Mouse (Mus musculus): ENCODE results near the gene Sephs1. TPM values are rescaled to one million over a fixed set of nuclear protein-coding genes. Genes with fewer than 3 reads are reported as not detected.

Sephs1 gene
- polyA plus RNA-seq, 1 experiment = 15.7 TPM

DNA sequence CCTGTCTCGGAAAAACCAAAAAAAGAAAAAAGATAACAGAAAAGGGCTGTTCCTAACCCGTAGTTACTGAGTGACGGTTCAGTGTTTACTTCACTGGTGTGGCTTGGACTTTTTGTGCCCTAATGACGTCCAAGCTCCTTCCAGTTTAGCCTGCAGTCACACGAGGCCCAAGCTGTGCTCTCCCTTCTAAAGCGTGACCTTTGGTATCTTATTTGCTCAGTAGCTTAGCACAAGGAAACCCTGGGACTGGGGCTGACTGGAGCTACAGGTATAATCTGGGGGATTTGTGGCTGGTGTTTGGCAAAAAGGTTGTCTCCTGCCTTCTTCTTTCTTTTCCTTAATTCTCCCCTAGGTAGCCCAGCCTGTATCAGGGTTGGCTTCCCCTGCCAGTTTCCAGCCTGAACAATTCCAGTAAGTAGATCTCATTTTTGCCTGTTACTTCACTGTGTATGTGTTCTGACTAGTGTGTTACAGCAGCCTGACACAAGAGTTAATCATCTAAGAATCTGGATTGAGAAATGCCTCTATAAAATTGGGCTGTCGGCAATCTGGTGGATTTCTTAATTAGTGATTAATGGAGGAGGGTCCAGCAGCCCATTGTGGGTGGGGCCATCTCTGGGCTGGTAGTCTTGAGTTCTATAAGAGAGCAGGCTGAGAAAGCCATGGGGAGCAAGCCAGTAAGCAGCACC, 41.3 kb downstream of the Sephs1 start:
- no peak for TF ChIP-seq GATA1 (IDR thresholded peaks at IDR 0.05; ENCODE audit: low read length)

DNA sequence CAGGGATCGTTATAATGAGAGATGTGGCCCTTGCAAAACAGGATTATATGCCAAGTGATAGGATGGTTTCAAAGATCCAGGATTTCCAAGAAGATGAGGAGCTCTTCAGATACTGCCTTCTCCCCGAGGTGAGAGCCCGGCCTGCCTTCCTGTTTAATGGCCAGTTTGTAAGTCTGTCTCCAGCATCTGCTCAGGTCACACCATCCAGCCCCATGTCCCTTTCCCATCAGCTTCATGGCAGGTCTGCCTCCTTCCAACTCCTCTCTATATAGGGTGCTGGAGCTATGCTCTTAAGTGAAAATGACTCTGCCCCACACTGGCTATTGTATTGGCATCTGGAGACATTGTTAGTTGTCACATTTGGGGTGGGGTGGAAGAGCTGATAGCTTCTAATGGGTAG, 46.0 kb downstream of the Sephs1 start:
- no peak for TF ChIP-seq GATA1 (IDR thresholded peaks at IDR 0.05; ENCODE audit: low read length)

- TF ChIP-seq GATA1 (IDR thresholded peaks at IDR 0.05; ENCODE audit: low read length) = no peak
Observed at GRCm38 (mm10) chr2:4929230-4929629, 47.9 kb downstream of the Sephs1 start.

- TF ChIP-seq GATA1 (IDR thresholded peaks at IDR 0.05; ENCODE audit: low read length) = no peak
Observed at GRCm38 (mm10) chr2:4934516-4934915, 53.2 kb downstream of the Sephs1 start.

- TF ChIP-seq GATA1 (IDR thresholded peaks at IDR 0.05; ENCODE audit: low read length) = no peak
Observed at GRCm38 (mm10) chr2:4937931-4938330, 56.6 kb downstream of the Sephs1 start.

- no peak for TF ChIP-seq GATA1 (IDR thresholded peaks at IDR 0.05; ENCODE audit: low read length)
Observed at GRCm38 (mm10) chr2:4940861-4941260, 59.5 kb downstream of the Sephs1 start.

- TF ChIP-seq GATA1 (IDR thresholded peaks at IDR 0.05; ENCODE audit: low read length) = no peak
Observed at GRCm38 (mm10) chr2:4950986-4951385, 69.6 kb downstream of the Sephs1 start.

DNA sequence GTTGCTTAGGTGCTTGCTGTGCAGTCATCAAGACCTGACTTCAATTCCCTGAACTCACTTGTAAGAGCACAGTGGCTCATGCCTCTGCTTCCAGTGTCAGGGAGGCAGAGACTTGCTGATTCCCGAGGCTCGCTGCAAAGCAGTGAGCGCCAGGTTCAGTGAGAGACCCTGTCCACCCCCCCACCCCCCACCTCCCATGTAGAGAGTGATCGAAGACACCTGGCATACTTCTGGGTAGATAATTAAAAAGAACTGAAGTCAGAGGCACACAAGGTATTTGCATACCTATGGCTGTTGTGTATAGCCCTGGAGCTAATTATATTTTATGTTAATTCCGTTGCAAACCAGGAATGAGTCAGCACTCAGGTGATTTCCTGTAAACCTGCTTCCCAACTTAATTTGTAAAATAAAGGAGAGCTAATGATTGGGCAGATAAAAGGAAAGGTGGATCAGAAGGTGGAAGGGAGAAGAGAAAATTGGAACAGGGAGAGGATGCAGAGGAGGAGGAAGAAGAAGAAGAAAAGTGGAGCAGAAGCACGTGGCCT, 72.9 kb downstream of the Sephs1 start:
- no peak for TF ChIP-seq GATA1 (IDR thresholded peaks at IDR 0.05; ENCODE audit: low read length)

DNA sequence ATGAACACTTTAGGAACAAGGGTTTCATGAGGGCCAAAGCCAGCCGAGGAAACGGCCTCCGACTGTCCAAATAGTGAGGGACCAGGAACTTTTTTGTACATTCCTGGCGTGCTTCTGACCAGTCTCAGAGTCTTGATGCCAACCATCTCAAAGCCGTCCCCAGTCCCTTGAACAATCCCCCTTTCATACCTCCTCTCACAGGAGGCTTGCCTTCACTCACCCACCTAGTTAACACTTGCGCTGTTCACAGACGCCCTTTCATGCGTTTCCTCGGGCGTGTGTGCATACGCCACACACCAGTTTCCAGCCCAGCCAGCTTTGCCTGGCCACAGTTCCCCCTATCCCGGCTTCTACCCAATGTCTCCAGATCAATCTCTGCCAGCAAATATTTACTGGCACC, 76.7 kb downstream of the Sephs1 start:
- no peak for TF ChIP-seq GATA1 (IDR thresholded peaks at IDR 0.05; ENCODE audit: low read length)

Other genes with a start within 250 kb of the Sephs1 start
- 15.2 and 23.2 TPM in 2 replicates for gene Prpf18, start 229.5 kb upstream of the Sephs1 start, polyA plus RNA-seq (2012)
- gene Bend7, start 163.7 kb upstream of the Sephs1 start, polyA plus RNA-seq (2012) = not detected in 2 replicates
- gene Phyh, start 37.5 kb downstream of the Sephs1 start, polyA plus RNA-seq (2012) = 3.9 and 4.8 TPM in 2 replicates
- not detected in 2 replicates for gene Ucma, start 94.6 kb downstream of the Sephs1 start, polyA plus RNA-seq (2012)
- 16.2 and 39.8 TPM in 2 replicates for gene Mcm10, start 131.2 kb downstream of the Sephs1 start, polyA plus RNA-seq (2012)
- 41.3 and 49.0 TPM in 2 replicates for gene Optn, start 182.5 kb downstream of the Sephs1 start, polyA plus RNA-seq (2012)

Measured in G1E-ER4 (cell line).